Mouse (Mus musculus) CH12.LX (cell line): Measurements from ENCODE around the gene Hist1h4h. TPM values are rescaled to one million over a fixed set of nuclear protein-coding genes. Genes with fewer than 3 reads are reported as not detected.

Source experiments
- DNase-seq: peaks from one replicate; pipeline ENCODE4 v3.0.0-alpha.2; 2013; ENCODE audit errors: extremely low read depth
- H3K27ac ChIP-seq: 2 replicates; pipeline ENCODE4 v1.5.1; 2012; ENCODE audit warnings: low read depth, mild to moderate bottlenecking, control low read depth, moderate library complexity; ENCODE audit not compliant: insufficient read depth
- H3K27me3 ChIP-seq: replicated peaks from 2 replicates; pipeline ENCODE3; 2012; ENCODE audit warnings: inconsistent platforms
- H3K36me3 ChIP-seq, 2 experiments: replicated peaks in 1 of 2; 2 replicates each; pipeline versions ENCODE3 to v1.6.1; 2012; ENCODE audit warnings: inconsistent platforms in 1 of 2, low read length in 1 of 2, mild to moderate bottlenecking in 1 of 2, mixed read lengths in 1 of 2, moderate library complexity in 1 of 2; ENCODE audit not compliant: control insufficient read depth in 1 of 2, insufficient read depth in 1 of 2
- H3K4me1 ChIP-seq, 2 experiments: 2 replicates each; pipeline ENCODE4 v1.6.1; 2012; ENCODE audit warnings: inconsistent platforms in 1 of 2, moderate library complexity in 1 of 2; ENCODE audit not compliant: insufficient read depth in 2 of 2, control insufficient read depth in 1 of 2
- H3K4me2 ChIP-seq: 2 replicates; pipeline ENCODE4 v1.6.1; 2012; ENCODE audit warnings: low read depth, mild to moderate bottlenecking, control low read depth; ENCODE audit not compliant: poor library complexity, insufficient read depth, severe bottlenecking
- H3K4me3 ChIP-seq, 3 experiments: fragments of 150-350 bp in 1 of 3; sonication (generic) in 1 of 3; replicated peaks in 1 of 3; 2 replicates each; pipeline versions ENCODE3 to v1.5.1; 2011 to 2012; ENCODE audit warnings: low read depth in 2 of 3, low read length in 2 of 3, mild to moderate bottlenecking in 2 of 3, moderate library complexity in 2 of 3, control low read depth in 1 of 3, improper control_type of control experiment in 1 of 3, inconsistent platforms in 1 of 3, mixed read lengths in 1 of 3; ENCODE audit not compliant: poor library complexity in 1 of 3
- H3K79me2 ChIP-seq: replicated peaks from 2 replicates; pipeline ENCODE4 v1.6.1; 2012; ENCODE audit warnings: mild to moderate bottlenecking, moderate library complexity; ENCODE audit not compliant: control insufficient read depth, poor library complexity, insufficient read depth, severe bottlenecking; ENCODE audit errors: extremely low read depth
- H3K9ac ChIP-seq: 2 replicates; pipeline ENCODE4 v1.6.1; 2012; ENCODE audit warnings: low read depth, mild to moderate bottlenecking, control low read depth, moderate library complexity; ENCODE audit not compliant: insufficient read depth
- H3K9me3 ChIP-seq: replicated peaks from 2 replicates; pipeline ENCODE3; 2012; ENCODE audit warnings: low read length, inconsistent platforms, mixed read lengths
- CHD2 ChIP-seq: IDR thresholded peaks from 2 replicates; pipeline ENCODE4 v1.6.1; 2011; ENCODE audit warnings: low read length, improper control_type of control experiment
- E2F4 ChIP-seq: IDR thresholded peaks from 2 replicates; pipeline ENCODE4 v1.6.1; 2011; ENCODE audit warnings: low read depth, low read length, improper control_type of control experiment; ENCODE audit not compliant: insufficient replicate concordance
- EP300 ChIP-seq: IDR thresholded peaks from 2 replicates; pipeline ENCODE4 v1.6.1; 2011; ENCODE audit warnings: low read length, improper control_type of control experiment
- GABPA ChIP-seq: IDR thresholded peaks from 2 replicates; pipeline ENCODE4 v1.6.1; 2012; ENCODE audit warnings: low read depth, low read length, improper control_type of control experiment, inconsistent platforms; ENCODE audit not compliant: insufficient replicate concordance
- IRF4 ChIP-seq: IDR thresholded peaks from 2 replicates; pipeline ENCODE4 v1.6.1; 2014; ENCODE audit warnings: low read depth, mild to moderate bottlenecking, inconsistent platforms, low read length, improper control_type of control experiment
- JUN ChIP-seq: IDR thresholded peaks from 2 replicates; pipeline ENCODE4 v1.6.1; 2011; ENCODE audit warnings: low read depth, mild to moderate bottlenecking, low read length, improper control_type of control experiment, moderate library complexity; ENCODE audit not compliant: insufficient read depth
- JUND ChIP-seq: conservative IDR thresholded peaks from 2 replicates; pipeline ENCODE4 v1.6.1; 2011; ENCODE audit warnings: low read depth, low read length, improper control_type of control experiment
- KAT2A ChIP-seq: IDR thresholded peaks from 2 replicates; pipeline ENCODE4 v1.6.1; 2012; ENCODE audit warnings: low read length, improper control_type of control experiment, inconsistent platforms; ENCODE audit not compliant: insufficient replicate concordance
- MAFK ChIP-seq: IDR thresholded peaks from 2 replicates; pipeline ENCODE4 v1.6.1; 2011; ENCODE audit warnings: low read length, improper control_type of control experiment; ENCODE audit not compliant: insufficient replicate concordance
- MAX ChIP-seq: IDR thresholded peaks from 2 replicates; pipeline ENCODE4 v1.6.1; 2011; ENCODE audit warnings: low read length, improper control_type of control experiment
- MEF2A ChIP-seq: IDR thresholded peaks from 2 replicates; pipeline ENCODE4 v1.6.1; 2014; ENCODE audit warnings: low read depth, mild to moderate bottlenecking, inconsistent platforms, low read length, improper control_type of control experiment, borderline replicate concordance
- MXI1 ChIP-seq: IDR thresholded peaks from 2 replicates; pipeline ENCODE4 v1.6.1; 2011; ENCODE audit warnings: mild to moderate bottlenecking, low read depth, low read length, improper control_type of control experiment
- MYC ChIP-seq: IDR thresholded peaks from 2 replicates; pipeline ENCODE4 v1.6.1; 2011; ENCODE audit warnings: low read depth, mild to moderate bottlenecking, improper control_type of control experiment, low read length
- NELFE ChIP-seq: IDR thresholded peaks from 2 replicates; pipeline ENCODE4 v1.6.1; 2011; ENCODE audit warnings: low read depth, low read length, improper control_type of control experiment
- NRF1 ChIP-seq: IDR thresholded peaks from 2 replicates; pipeline ENCODE4 v1.6.1; 2014; ENCODE audit warnings: low read depth, mild to moderate bottlenecking, inconsistent platforms, low read length, improper control_type of control experiment, moderate library complexity
- RAD21 ChIP-seq: IDR thresholded peaks from 2 replicates; pipeline ENCODE4 v1.6.1; 2011; ENCODE audit warnings: low read depth, mild to moderate bottlenecking, low read length, improper control_type of control experiment, moderate library complexity
- RCOR1 ChIP-seq: conservative IDR thresholded peaks from 2 replicates; pipeline ENCODE4 v1.6.1; 2012; ENCODE audit warnings: low read depth, mild to moderate bottlenecking, inconsistent platforms, low read length, improper control_type of control experiment
- SIN3A ChIP-seq: IDR thresholded peaks from 2 replicates; pipeline ENCODE4 v1.6.1; 2012; ENCODE audit warnings: low read length, improper control_type of control experiment, inconsistent platforms
- SMC3 ChIP-seq: IDR thresholded peaks from 2 replicates; pipeline ENCODE4 v1.6.1; 2011; ENCODE audit warnings: low read depth, low read length, improper control_type of control experiment
- TCF12 ChIP-seq: IDR thresholded peaks from 2 replicates; pipeline ENCODE4 v1.6.1; 2014; ENCODE audit warnings: low read depth, mild to moderate bottlenecking, inconsistent platforms, low read length, improper control_type of control experiment
- UBTF ChIP-seq: IDR thresholded peaks from 2 replicates; pipeline ENCODE4 v1.6.1; 2012; ENCODE audit warnings: low read depth, mild to moderate bottlenecking, inconsistent platforms, low read length, improper control_type of control experiment, moderate library complexity
- ZKSCAN1 ChIP-seq: IDR thresholded peaks from 2 replicates; pipeline ENCODE4 v1.6.1; 2012; ENCODE audit warnings: low read depth, inconsistent platforms, low read length, improper control_type of control experiment, borderline replicate concordance
- ZMIZ1 ChIP-seq: IDR thresholded peaks from 2 replicates; pipeline ENCODE4 v1.6.1; 2012; ENCODE audit warnings: low read depth, mild to moderate bottlenecking, inconsistent platforms, low read length, improper control_type of control experiment
- ZNF384 ChIP-seq: IDR thresholded peaks from 2 replicates; pipeline ENCODE4 v1.6.1; 2012; ENCODE audit warnings: low read depth, low read length, improper control_type of control experiment, inconsistent platforms
- dilution Hi-C: fragments of 300-500 bp; cut with MboI; formaldehyde crosslinking; loops from 2 replicates; pipeline ENCODE4 v1.14.3; 2020; ENCODE audit warnings: low sequenced_read_pairs; ENCODE audit not compliant: extremely low pct_unique_long_range_greater_than_20kb, extremely low pct_ligation_motif_present
- in situ Hi-C: fragments of 300-500 bp; cut with MboI; formaldehyde crosslinking; loops from 3 replicates; pipeline ENCODE4 v1.14.3; 2019; ENCODE audit warnings: low sequenced_read_pairs, low pct_ligation_motif_present, low pct_unique_long_range_greater_than_20kb, mixed read lengths
- polyA plus RNA-seq: library from polyadenylated mRNA; unstranded; fragments of >175 nt; gene quantifications from 2 replicates; pipeline ENCODE4 v1.2.1, GENCODE M21; 2012; ENCODE audit warnings: low read depth; ENCODE audit not compliant: insufficient read length
- total RNA-seq, 2 experiments: library from RNA; depleted of rRNA; stranded (reverse); fragments of 300-350 nt in 1 of 2; fragments of >200 nt in 1 of 2; gene quantifications; 2 replicates each; pipeline ENCODE4 v1.2.3; 2012 to 2014

Gene Hist1h4h
- total and polyA plus RNA-seq, 3 experiments = 5.5 to 4,957 (median 19.4) TPM

DNA sequence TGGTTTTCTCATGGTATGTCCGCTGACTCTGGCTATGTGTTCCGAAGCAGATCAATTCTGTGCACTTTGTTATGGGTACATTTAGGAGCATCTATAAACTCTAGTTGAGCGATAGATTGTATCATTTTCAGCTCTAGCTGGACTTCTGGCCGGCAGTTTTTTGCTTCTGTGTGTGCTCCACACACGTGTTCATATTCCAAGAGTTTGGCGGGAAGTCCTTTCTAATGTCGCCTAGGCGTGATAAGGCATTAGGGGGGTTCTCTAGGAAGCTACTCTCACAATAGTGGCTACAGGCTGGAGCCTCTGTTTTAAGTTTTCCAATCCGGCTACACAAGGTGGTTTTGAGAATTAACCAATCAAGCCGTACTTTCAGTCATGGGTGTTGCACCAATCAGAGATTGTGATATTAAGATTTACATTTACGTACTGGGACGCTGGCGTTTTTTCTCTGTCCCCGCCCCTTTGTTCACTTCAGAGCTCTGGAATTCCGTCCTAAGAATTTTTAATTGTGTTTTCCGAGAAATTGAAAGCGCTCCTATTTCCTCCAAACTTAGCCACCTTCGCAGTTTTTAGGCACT is 25.1 kb downstream of the Hist1h4h start (continued):
- TF ChIP-seq CHD2 = peak; percentile 90; the same call in 1 of the 2 replicates
- TF ChIP-seq MYC = peak; percentile 74
- 0 out of 2 replicates have a peak, but pooled peaks have one; percentile 1 for TF ChIP-seq IRF4
- TF ChIP-seq GABPA = no peak

DNA sequence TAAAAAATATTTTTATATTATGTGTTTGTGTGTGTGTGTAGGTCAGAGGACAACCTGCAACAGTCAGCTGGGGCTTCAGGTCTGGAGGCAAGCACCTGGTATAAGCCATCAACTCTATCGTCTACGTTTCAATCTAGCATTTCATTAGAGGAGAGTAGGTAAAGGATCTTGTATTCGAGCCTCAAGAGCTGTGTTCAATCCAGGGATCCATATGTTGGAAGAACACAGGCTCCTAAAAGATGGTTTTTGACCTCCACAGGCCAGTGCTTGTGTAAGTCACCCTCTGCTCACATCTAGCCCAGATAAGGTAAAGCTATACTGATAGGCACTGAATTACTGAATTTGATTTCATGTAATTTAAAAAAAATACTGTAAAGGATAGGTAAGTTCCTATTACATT is 26.1 kb downstream of the Hist1h4h start:
- H3K4me3 ChIP-seq = no peak overlapping the region
- TF ChIP-seq JUND (no peak), RAD21 (no peak), ZMIZ1 (no peak), E2F4 (no peak), TCF12 (no peak), MEF2A (no peak), NELFE (no peak), MAX (no peak), ZNF384 (no peak), NRF1 (no peak), MAFK (no peak), MXI1 (no peak), RCOR1 (no peak), JUN (no peak), SMC3 (no peak), KAT2A (no peak), UBTF (no peak), ZKSCAN1 (no peak), EP300 (no peak), SIN3A (no peak)
- TF ChIP-seq, all 38 proteins: peak for 0
- peak overlapping the region; percentile 74 for H3K4me2 ChIP-seq

More for the DNA sequence above, 26.1 kb downstream of the Hist1h4h start:
- Histone ChIP-seq H3K9ac (peak overlapping the region; percentile 58; the same call in 1 of the 2 replicates), H3K79me2 (no peaks in the 10 kb centered on the region), H3K27ac (peak overlapping the region; percentile 70), H3K36me3 (no peaks in the 10 kb centered on the region), H3K27me3 (no peaks in the 10 kb centered on the region), H3K4me1 (peaks cover 4 to 23% of the 10 kb centered on the region in 2 experiments; a peak in 3 of 4 replicates), H3K9me3 (no peaks in the 10 kb centered on the region)
- dilution Hi-C loops (no loop called here), in situ Hi-C loops (loop anchor here (25.0 kb wide), 1 partner anchor 1820 kb away; the partner anchor contains the start of gene Hist1h4j)
- DNase-seq = no peak
